Mouse (Mus musculus): ENCODE measurements around the gene Car11. TPM values are rescaled to one million over a fixed set of nuclear protein-coding genes. Genes with fewer than 3 reads are reported as not detected.

Gene Car11
- polyA plus RNA-seq, 1 experiment from 2014 or later: 11.5 TPM

GRCm38 (mm10) chr7:45668921-45669320 lies 30.7 kb upstream of the Car11 start:
- H3K9ac ChIP-seq (ENCODE audit: low read length): no peak overlapping the region

GRCm38 (mm10) chr7:45677627-45678295 lies 21.9 kb upstream of the Car11 start:
- Histone ChIP-seq H3K27ac (ENCODE audit: low read depth, low read length) (no peak overlapping the region), H3K4me3 (ENCODE audit: low read depth, low read length) (no peak overlapping the region), H3K9me3 (ENCODE audit: control insufficient read depth, low read length) (no peaks in the 10 kb centered on the region), H3K4me1 (ENCODE audit: control insufficient read depth, insufficient read depth, low read length) (peaks cover 3% of the 10 kb centered on the region; the same call in 1 of the 2 replicates), H3K4me2 (ENCODE audit: low read depth) (no peak overlapping the region), H3K9ac (ENCODE audit: low read length) (no peak overlapping the region), H3K36me3 (ENCODE audit: control insufficient read depth, insufficient read depth, low read length) (no peaks in the 10 kb centered on the region), H3K27me3 (ENCODE audit: control insufficient read depth, insufficient read depth, low read length) (no peaks in the 10 kb centered on the region)
- DNase-seq (ENCODE audit: low spot score) (no peak), ATAC-seq (ENCODE audit: insufficient read depth, low FRiP score, low TSS enrichment) (no peak)
- WGBS: 72% methylated on average over 7 of the region's 7 CpGs

More at GRCm38 (mm10) chr7:45668921-45669320, 30.7 kb upstream of the Car11 start:
- no peaks in the 10 kb centered on the region for H3K27me3 ChIP-seq (ENCODE audit: control insufficient read depth, insufficient read depth, low read length)
- WGBS: 95% methylated on average over 9 of the region's 9 CpGs
- ATAC-seq (ENCODE audit: insufficient read depth, low FRiP score, low TSS enrichment): no peak
- H3K27ac ChIP-seq (ENCODE audit: low read depth, low read length): no peak overlapping the region
- H3K36me3 ChIP-seq (ENCODE audit: control insufficient read depth, insufficient read depth, low read length): no peaks in the 10 kb centered on the region
- no peaks in the 10 kb centered on the region for H3K9me3 ChIP-seq (ENCODE audit: control insufficient read depth, low read length)
- no peak overlapping the region for H3K4me3 ChIP-seq (ENCODE audit: low read depth, low read length)
- no peak for DNase-seq (ENCODE audit: low spot score)
- H3K4me1 ChIP-seq (ENCODE audit: control insufficient read depth, insufficient read depth, low read length): no peaks in the 10 kb centered on the region
- no peak overlapping the region for H3K4me2 ChIP-seq (ENCODE audit: low read depth)

- Histone ChIP-seq H3K4me1 (ENCODE audit: control insufficient read depth, insufficient read depth, low read length) (peaks cover 3% of the 10 kb centered on the region; the same call in 1 of the 2 replicates), H3K36me3 (ENCODE audit: control insufficient read depth, insufficient read depth, low read length) (no peaks in the 10 kb centered on the region), H3K9ac (ENCODE audit: low read length) (no peak overlapping the region), H3K27me3 (ENCODE audit: control insufficient read depth, insufficient read depth, low read length) (no peaks in the 10 kb centered on the region), H3K4me2 (ENCODE audit: low read depth) (no peak overlapping the region), H3K4me3 (ENCODE audit: low read depth, low read length) (no peak overlapping the region), H3K9me3 (ENCODE audit: control insufficient read depth, low read length) (no peaks in the 10 kb centered on the region), H3K27ac (ENCODE audit: low read depth, low read length) (no peak overlapping the region)
- 93% methylated on average over 14 of the region's 14 CpGs for WGBS
- DNase-seq (ENCODE audit: low spot score) (no peak), ATAC-seq (ENCODE audit: insufficient read depth, low FRiP score, low TSS enrichment) (no peak)
Observed at GRCm38 (mm10) chr7:45678513-45678912, 21.1 kb upstream of the Car11 start.

- Histone ChIP-seq H3K4me2 (ENCODE audit: low read depth) (no peak overlapping the region), H3K27ac (ENCODE audit: low read depth, low read length) (no peak overlapping the region), H3K9me3 (ENCODE audit: control insufficient read depth, low read length) (no peaks in the 10 kb centered on the region), H3K9ac (ENCODE audit: low read length) (no peak overlapping the region), H3K36me3 (ENCODE audit: control insufficient read depth, insufficient read depth, low read length) (no peaks in the 10 kb centered on the region), H3K4me3 (ENCODE audit: low read depth, low read length) (no peak overlapping the region), H3K4me1 (ENCODE audit: control insufficient read depth, insufficient read depth, low read length) (peaks cover 3% of the 10 kb centered on the region; the same call in 1 of the 2 replicates), H3K27me3 (ENCODE audit: control insufficient read depth, insufficient read depth, low read length) (no peaks in the 10 kb centered on the region)
- 83% methylated on average over 14 of the region's 14 CpGs for WGBS
- no peak for DNase-seq (ENCODE audit: low spot score)
- no peak for ATAC-seq (ENCODE audit: insufficient read depth, low FRiP score, low TSS enrichment)
Observed at GRCm38 (mm10) chr7:45679966-45680621, 19.5 kb upstream of the Car11 start.

GRCm38 (mm10) chr7:45681046-45681736 lies 18.5 kb upstream of the Car11 start:
- H3K9ac ChIP-seq (ENCODE audit: low read length): no peak overlapping the region
- H3K27me3 ChIP-seq (ENCODE audit: control insufficient read depth, insufficient read depth, low read length): no peaks in the 10 kb centered on the region
- WGBS: 88% methylated on average over 8 of the region's 8 CpGs
- peaks cover 6% of the 10 kb centered on the region for H3K4me1 ChIP-seq (ENCODE audit: control insufficient read depth, insufficient read depth, low read length)
- no peak overlapping the region for H3K4me3 ChIP-seq (ENCODE audit: low read depth, low read length)
- no peak for ATAC-seq (ENCODE audit: insufficient read depth, low FRiP score, low TSS enrichment)
- no peak overlapping the region for H3K4me2 ChIP-seq (ENCODE audit: low read depth)
- DNase-seq (ENCODE audit: low spot score): no peak
- H3K36me3 ChIP-seq (ENCODE audit: control insufficient read depth, insufficient read depth, low read length): no peaks in the 10 kb centered on the region
- H3K27ac ChIP-seq (ENCODE audit: low read depth, low read length): no peak overlapping the region
- no peaks in the 10 kb centered on the region for H3K9me3 ChIP-seq (ENCODE audit: control insufficient read depth, low read length)

GRCm38 (mm10) chr7:45682144-45683126 lies 17.2 kb upstream of the Car11 start:
- peak overlapping the region; percentile 18 for H3K4me2 ChIP-seq (ENCODE audit: low read depth)
- H3K27ac ChIP-seq (ENCODE audit: low read depth, low read length): 0 out of 2 replicates have a peak overlapping the region, but pooled peaks have one; percentile 21
- 31% methylated on average over 14 of the region's 14 CpGs for WGBS

GRCm38 (mm10) chr7:45683396-45684050 lies 16.1 kb upstream of the Car11 start, which contains the start of gene Ntn5:
Gene Ntn5 (plus strand): TSS chr7:45684022.
- WGBS: 77% methylated on average over 7 of the region's 7 CpGs
- H3K4me2 ChIP-seq (ENCODE audit: low read depth): no peak within 1 kb of the TSS; the same call in 1 of the 2 replicates
- H3K4me3 ChIP-seq (ENCODE audit: low read depth, low read length): no peak within 1 kb of the TSS
- H3K9me3 ChIP-seq (ENCODE audit: control insufficient read depth, low read length): no peaks in the 10 kb centered on the region
- H3K27me3 ChIP-seq (ENCODE audit: control insufficient read depth, insufficient read depth, low read length): no peaks in the 10 kb centered on the region
- H3K27ac ChIP-seq (ENCODE audit: low read depth, low read length): 0 out of 2 replicates have a peak within 1 kb of the TSS, but pooled peaks have one; percentile 4
- DNase-seq (ENCODE audit: low spot score): no peak
- no peak within 1 kb of the TSS for H3K9ac ChIP-seq (ENCODE audit: low read length)
- H3K4me1 ChIP-seq (ENCODE audit: control insufficient read depth, insufficient read depth, low read length): peaks cover 15% of the 10 kb centered on the region
- H3K36me3 ChIP-seq (ENCODE audit: control insufficient read depth, insufficient read depth, low read length): no peaks in the 10 kb centered on the region
- ATAC-seq (ENCODE audit: insufficient read depth, low FRiP score, low TSS enrichment): no peak

More at GRCm38 (mm10) chr7:45682144-45683126, 17.2 kb upstream of the Car11 start:
- peak; percentile 93 for DNase-seq (ENCODE audit: low spot score)
- no peaks in the 10 kb centered on the region for H3K27me3 ChIP-seq (ENCODE audit: control insufficient read depth, insufficient read depth, low read length)
- H3K9ac ChIP-seq (ENCODE audit: low read length): peak overlapping the region; percentile 56
- peaks cover 15% of the 10 kb centered on the region for H3K4me1 ChIP-seq (ENCODE audit: control insufficient read depth, insufficient read depth, low read length)
- H3K4me3 ChIP-seq (ENCODE audit: low read depth, low read length): no peak overlapping the region
- peak; percentile 77 for ATAC-seq (ENCODE audit: insufficient read depth, low FRiP score, low TSS enrichment)
- H3K9me3 ChIP-seq (ENCODE audit: control insufficient read depth, low read length): no peaks in the 10 kb centered on the region
- H3K36me3 ChIP-seq (ENCODE audit: control insufficient read depth, insufficient read depth, low read length): no peaks in the 10 kb centered on the region
